Mouse (Mus musculus): ENCODE measurements around the gene Hspa1b. TPM values are rescaled to one million over a fixed set of nuclear protein-coding genes. Genes with fewer than 3 reads are reported as not detected.

The Hspa1b gene
- polyA plus RNA-seq (2014; fragmentation: Illumina TruSeq; extraction: RNeasy Lipid Tissue Mini Kit (QIAGEN cat#74804); ENCODE audit: low replicate concordance), result 1.3 TPM

DNA sequence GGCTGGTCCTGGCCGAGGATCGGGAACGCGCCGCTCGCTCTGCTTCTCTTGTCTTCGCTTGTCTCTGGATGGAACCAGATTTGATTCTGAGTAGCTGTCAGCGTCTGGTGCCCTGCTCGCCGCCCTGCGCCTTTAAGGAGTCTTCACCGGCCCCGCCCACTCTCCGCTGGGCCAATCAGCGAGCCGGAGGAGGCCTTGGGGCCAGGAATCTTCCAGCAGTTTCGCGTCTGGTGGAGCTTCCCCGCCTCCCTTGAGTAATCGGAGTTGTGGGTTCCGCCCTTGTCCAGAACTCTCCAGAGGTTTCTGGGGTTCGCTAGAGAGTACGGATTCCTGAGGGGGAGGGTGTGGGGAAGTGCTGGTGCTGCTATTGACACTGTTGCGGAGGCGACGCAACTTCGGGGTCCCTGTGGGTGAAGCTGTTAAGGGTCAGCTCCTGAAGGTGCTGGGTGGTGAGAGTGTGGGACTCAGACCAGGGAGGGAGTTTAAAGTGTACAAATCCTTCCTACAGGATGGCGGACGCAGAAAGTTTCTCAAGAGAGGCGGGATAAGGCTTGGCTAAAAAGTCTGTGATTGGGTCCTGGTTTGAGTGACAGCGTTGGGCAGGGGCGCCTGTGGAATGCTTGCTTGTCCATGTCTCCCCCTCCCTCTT is at the start of gene Hspa1b:
TSS of gene Hspa1b (minus strand) at position 109 of the 649 bp plus-strand sequence.

GRCm38 (mm10) chr17:35000717-35001451 is 41.8 kb upstream of the Hspa1b start, which contains the start of gene Vars:
Vars (plus strand) TSS chr17:35000987.

DNA sequence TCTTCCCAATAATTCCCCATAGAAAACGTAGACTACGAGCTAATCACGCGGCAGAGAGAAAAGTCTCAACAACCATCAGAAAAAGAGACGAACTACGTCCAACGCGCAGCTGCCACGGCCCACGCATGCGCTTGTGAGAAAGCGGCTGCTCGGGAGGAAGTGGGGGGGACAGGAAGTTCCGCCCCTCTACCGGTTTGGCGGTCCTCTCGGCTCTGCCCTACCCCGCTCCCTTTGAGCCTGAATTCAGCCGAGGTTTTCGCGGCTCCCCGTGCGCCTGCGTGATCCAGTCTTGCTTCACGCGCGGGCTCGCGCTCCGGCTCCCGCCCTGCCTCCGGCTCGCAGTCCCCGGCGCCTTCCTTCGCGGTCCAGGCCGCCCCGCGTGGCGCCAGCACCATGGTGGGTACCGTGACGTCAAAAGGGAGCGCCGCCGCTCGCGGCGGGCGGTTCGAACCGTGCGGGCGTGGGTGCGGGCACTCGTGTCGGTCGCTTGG is 22.7 kb upstream of the Hspa1b start, which contains the start of gene Lsm2:
TSS of gene Lsm2 (plus strand) at position 173 of the 491 bp plus-strand sequence.

GRCm38 (mm10) chr17:34972069-34972749 is 13.2 kb upstream of the Hspa1b start, which contains the start of the genes Hspa1a and Hspa1l:
Hspa1a (minus strand) TSS chr17:34972156.
Hspa1l (plus strand) TSS chr17:34972703.

GRCm38 (mm10) chr17:34969822-34970221 is 10.8 kb upstream of the Hspa1b start, which contains the start of gene Gm20481:
Gm20481 (plus strand) TSS chr17:34969912.

DNA sequence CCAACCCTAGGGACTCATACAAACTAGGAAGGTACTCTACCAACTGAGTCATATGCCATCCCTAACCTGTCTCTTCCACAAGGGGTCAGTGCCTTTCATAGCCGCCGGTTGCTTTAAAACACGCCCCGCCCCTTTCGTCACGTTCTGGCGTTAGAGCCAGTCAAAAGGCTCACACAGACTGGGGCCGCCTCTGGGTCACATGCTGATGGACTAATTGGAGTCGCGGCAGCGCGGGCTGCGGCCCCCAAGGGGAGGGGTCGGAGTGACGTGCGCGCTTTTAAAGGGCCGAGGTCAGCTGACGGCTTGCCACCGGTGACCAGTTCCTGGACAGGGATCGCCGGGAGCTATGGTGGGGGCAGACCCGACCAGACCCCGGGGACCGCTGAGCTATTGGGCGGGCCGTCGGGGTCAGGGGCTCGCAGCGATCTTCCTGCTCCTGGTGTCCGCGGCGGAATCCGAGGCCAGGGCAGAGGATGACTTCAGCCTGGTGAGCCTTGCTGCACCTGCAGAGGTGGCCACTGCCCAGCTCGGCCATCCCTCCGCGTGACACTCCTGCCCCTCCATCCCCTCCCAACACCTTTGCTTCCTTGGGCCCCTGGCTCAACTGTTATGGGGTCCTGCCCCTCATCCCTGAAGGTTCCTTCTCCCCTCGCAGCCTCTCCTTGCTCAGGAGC is 27.8 kb downstream of the Hspa1b start, which contains the start of gene Neu1:
TSS of gene Neu1 (plus strand) at position 193 of the 674 bp plus-strand sequence.

DNA sequence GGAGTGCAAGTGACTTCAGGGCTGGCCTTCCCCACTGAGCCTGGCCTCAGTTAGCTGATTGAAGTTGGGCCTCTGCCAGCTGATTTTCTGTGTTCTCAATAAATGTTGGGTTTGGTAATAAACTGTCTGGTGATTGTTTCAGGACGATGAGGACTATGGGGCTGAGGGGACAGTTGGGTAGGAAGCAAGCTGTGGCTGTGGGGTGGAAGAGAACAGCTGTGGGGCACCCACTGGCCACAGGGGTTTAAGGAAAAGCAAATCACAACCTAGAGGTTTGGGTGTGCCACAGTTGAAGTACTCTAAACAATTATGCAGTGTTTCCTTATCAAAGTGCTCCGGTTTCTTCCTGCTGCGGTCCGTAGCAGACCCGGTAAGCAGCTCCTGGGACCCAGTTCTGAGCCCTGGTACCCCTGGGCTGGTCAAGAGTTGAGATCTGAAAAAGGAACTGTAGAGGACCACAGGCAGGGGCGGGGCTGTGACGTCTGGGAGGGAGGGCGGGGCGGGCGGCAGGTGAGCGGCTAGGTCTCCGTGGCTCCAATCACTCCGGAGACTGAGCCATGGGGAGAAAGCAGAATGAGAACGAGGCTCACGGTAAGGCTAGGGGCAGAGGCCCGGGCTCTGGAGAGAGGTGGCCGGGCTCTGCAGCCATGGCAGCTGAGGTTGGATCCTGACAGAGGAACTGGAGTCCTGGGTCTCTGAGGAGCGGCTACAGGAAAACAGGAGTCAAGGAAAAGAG is 44.9 kb downstream of the Hspa1b start, which contains the start of gene Slc44a4:
TSS of gene Slc44a4 (plus strand) at position 537 of the 736 bp plus-strand sequence.

Other genes starting within 250 kb of the Hspa1b start
- gene C4b, start 215.4 kb downstream of the Hspa1b start, polyA plus RNA-seq (2014; fragmentation: Illumina TruSeq; extraction: RNeasy Lipid Tissue Mini Kit (QIAGEN cat#74804); ENCODE audit: low replicate concordance), result 0.19 TPM
- not detected for gene Cyp21a1, start 154.7 kb downstream of the Hspa1b start, polyA plus RNA-seq (2014; fragmentation: Illumina TruSeq; extraction: RNeasy Lipid Tissue Mini Kit (QIAGEN cat#74804); ENCODE audit: low replicate concordance)
- 17.0 TPM for gene Stk19, start 122.3 kb downstream of the Hspa1b start, polyA plus RNA-seq (2014; fragmentation: Illumina TruSeq; extraction: RNeasy Lipid Tissue Mini Kit (QIAGEN cat#74804); ENCODE audit: low replicate concordance)
- gene Dxo, start 122.2 kb downstream of the Hspa1b start, polyA plus RNA-seq (2014; fragmentation: Illumina TruSeq; extraction: RNeasy Lipid Tissue Mini Kit (QIAGEN cat#74804); ENCODE audit: low replicate concordance), result 1.6 TPM
- gene Skiv2l, start 109.0 kb downstream of the Hspa1b start, polyA plus RNA-seq (2014; fragmentation: Illumina TruSeq; extraction: RNeasy Lipid Tissue Mini Kit (QIAGEN cat#74804); ENCODE audit: low replicate concordance), result 4.8 TPM
- 0.41 TPM for gene Nelfe, start 108.8 kb downstream of the Hspa1b start, polyA plus RNA-seq (2014; fragmentation: Illumina TruSeq; extraction: RNeasy Lipid Tissue Mini Kit (QIAGEN cat#74804); ENCODE audit: low replicate concordance)
- 20.3 TPM for gene Cfb, start 96.7 kb downstream of the Hspa1b start, polyA plus RNA-seq (2014; fragmentation: Illumina TruSeq; extraction: RNeasy Lipid Tissue Mini Kit (QIAGEN cat#74804); ENCODE audit: low replicate concordance)
- gene Zbtb12, start 79.8 kb downstream of the Hspa1b start, polyA plus RNA-seq (2014; fragmentation: Illumina TruSeq; extraction: RNeasy Lipid Tissue Mini Kit (QIAGEN cat#74804); ENCODE audit: low replicate concordance), result 1.3 TPM
- 2.4 TPM for gene Gm20547, start 77.2 kb downstream of the Hspa1b start, polyA plus RNA-seq (2014; fragmentation: Illumina TruSeq; extraction: RNeasy Lipid Tissue Mini Kit (QIAGEN cat#74804); ENCODE audit: low replicate concordance)
- gene C2, start 61.0 kb downstream of the Hspa1b start, polyA plus RNA-seq (2014; fragmentation: Illumina TruSeq; extraction: RNeasy Lipid Tissue Mini Kit (QIAGEN cat#74804); ENCODE audit: low replicate concordance), result not detected
- gene Ehmt2, start 60.8 kb downstream of the Hspa1b start, polyA plus RNA-seq (2014; fragmentation: Illumina TruSeq; extraction: RNeasy Lipid Tissue Mini Kit (QIAGEN cat#74804); ENCODE audit: low replicate concordance), result 5.3 TPM
- gene Slc44a4, start 44.8 kb downstream of the Hspa1b start, polyA plus RNA-seq (2014; fragmentation: Illumina TruSeq; extraction: RNeasy Lipid Tissue Mini Kit (QIAGEN cat#74804); ENCODE audit: low replicate concordance), result 2.7 TPM
- gene Neu1, start 28.0 kb downstream of the Hspa1b start, polyA plus RNA-seq (2014; fragmentation: Illumina TruSeq; extraction: RNeasy Lipid Tissue Mini Kit (QIAGEN cat#74804); ENCODE audit: low replicate concordance), result 3.6 TPM
- gene Gm20481, start 10.7 kb upstream of the Hspa1b start, polyA plus RNA-seq (2014; fragmentation: Illumina TruSeq; extraction: RNeasy Lipid Tissue Mini Kit (QIAGEN cat#74804); ENCODE audit: low replicate concordance), result not detected
- gene Hspa1a, start 12.9 kb upstream of the Hspa1b start, polyA plus RNA-seq (2014; fragmentation: Illumina TruSeq; extraction: RNeasy Lipid Tissue Mini Kit (QIAGEN cat#74804); ENCODE audit: low replicate concordance), result 0.52 TPM
- not detected for gene Hspa1l, start 13.5 kb upstream of the Hspa1b start, polyA plus RNA-seq (2014; fragmentation: Illumina TruSeq; extraction: RNeasy Lipid Tissue Mini Kit (QIAGEN cat#74804); ENCODE audit: low replicate concordance)
- 12.4 TPM for gene Lsm2, start 22.6 kb upstream of the Hspa1b start, polyA plus RNA-seq (2014; fragmentation: Illumina TruSeq; extraction: RNeasy Lipid Tissue Mini Kit (QIAGEN cat#74804); ENCODE audit: low replicate concordance)
- 0.37 TPM for gene Vars, start 41.7 kb upstream of the Hspa1b start, polyA plus RNA-seq (2014; fragmentation: Illumina TruSeq; extraction: RNeasy Lipid Tissue Mini Kit (QIAGEN cat#74804); ENCODE audit: low replicate concordance)
- gene Vwa7, start 57.3 kb upstream of the Hspa1b start, polyA plus RNA-seq (2014; fragmentation: Illumina TruSeq; extraction: RNeasy Lipid Tissue Mini Kit (QIAGEN cat#74804); ENCODE audit: low replicate concordance), result 0.11 TPM
- not detected for gene Sapcd1, start 68.8 kb upstream of the Hspa1b start, polyA plus RNA-seq (2014; fragmentation: Illumina TruSeq; extraction: RNeasy Lipid Tissue Mini Kit (QIAGEN cat#74804); ENCODE audit: low replicate concordance)
- 0.93 TPM for gene Msh5, start 87.5 kb upstream of the Hspa1b start, polyA plus RNA-seq (2014; fragmentation: Illumina TruSeq; extraction: RNeasy Lipid Tissue Mini Kit (QIAGEN cat#74804); ENCODE audit: low replicate concordance)
- gene Clic1, start 90.7 kb upstream of the Hspa1b start, polyA plus RNA-seq (2014; fragmentation: Illumina TruSeq; extraction: RNeasy Lipid Tissue Mini Kit (QIAGEN cat#74804); ENCODE audit: low replicate concordance), result 31.3 TPM
- gene Ddah2, start 99.8 kb upstream of the Hspa1b start, polyA plus RNA-seq (2014; fragmentation: Illumina TruSeq; extraction: RNeasy Lipid Tissue Mini Kit (QIAGEN cat#74804); ENCODE audit: low replicate concordance), result not detected
- not detected for gene Ly6g6c, start 106.2 kb upstream of the Hspa1b start, polyA plus RNA-seq (2014; fragmentation: Illumina TruSeq; extraction: RNeasy Lipid Tissue Mini Kit (QIAGEN cat#74804); ENCODE audit: low replicate concordance)
- 0.59 TPM for gene Mpig6b, start 106.9 kb upstream of the Hspa1b start, polyA plus RNA-seq (2014; fragmentation: Illumina TruSeq; extraction: RNeasy Lipid Tissue Mini Kit (QIAGEN cat#74804); ENCODE audit: low replicate concordance)
- gene Ly6g6e, start 117.7 kb upstream of the Hspa1b start, polyA plus RNA-seq (2014; fragmentation: Illumina TruSeq; extraction: RNeasy Lipid Tissue Mini Kit (QIAGEN cat#74804); ENCODE audit: low replicate concordance), result not detected
- not detected for gene Ly6g6d, start 118.8 kb upstream of the Hspa1b start, polyA plus RNA-seq (2014; fragmentation: Illumina TruSeq; extraction: RNeasy Lipid Tissue Mini Kit (QIAGEN cat#74804); ENCODE audit: low replicate concordance)
- not detected for gene Ly6g6f, start 126.4 kb upstream of the Hspa1b start, polyA plus RNA-seq (2014; fragmentation: Illumina TruSeq; extraction: RNeasy Lipid Tissue Mini Kit (QIAGEN cat#74804); ENCODE audit: low replicate concordance)
- gene Abhd16a, start 130.0 kb upstream of the Hspa1b start, polyA plus RNA-seq (2014; fragmentation: Illumina TruSeq; extraction: RNeasy Lipid Tissue Mini Kit (QIAGEN cat#74804); ENCODE audit: low replicate concordance), result 3.7 TPM
- not detected for gene Ly6g5c, start 149.0 kb upstream of the Hspa1b start, polyA plus RNA-seq (2014; fragmentation: Illumina TruSeq; extraction: RNeasy Lipid Tissue Mini Kit (QIAGEN cat#74804); ENCODE audit: low replicate concordance)
- gene Ly6g5b, start 156.2 kb upstream of the Hspa1b start, polyA plus RNA-seq (2014; fragmentation: Illumina TruSeq; extraction: RNeasy Lipid Tissue Mini Kit (QIAGEN cat#74804); ENCODE audit: low replicate concordance), result not detected
- 2.3 TPM for gene Gpank1, start 162.2 kb upstream of the Hspa1b start, polyA plus RNA-seq (2014; fragmentation: Illumina TruSeq; extraction: RNeasy Lipid Tissue Mini Kit (QIAGEN cat#74804); ENCODE audit: low replicate concordance)
- 112 TPM for gene Csnk2b, start 162.8 kb upstream of the Hspa1b start, polyA plus RNA-seq (2014; fragmentation: Illumina TruSeq; extraction: RNeasy Lipid Tissue Mini Kit (QIAGEN cat#74804); ENCODE audit: low replicate concordance)
- gene D17H6S53E, start 167.1 kb upstream of the Hspa1b start, polyA plus RNA-seq (2014; fragmentation: Illumina TruSeq; extraction: RNeasy Lipid Tissue Mini Kit (QIAGEN cat#74804); ENCODE audit: low replicate concordance), result 1.7 TPM
- not detected for gene Apom, start 172.8 kb upstream of the Hspa1b start, polyA plus RNA-seq (2014; fragmentation: Illumina TruSeq; extraction: RNeasy Lipid Tissue Mini Kit (QIAGEN cat#74804); ENCODE audit: low replicate concordance)
- gene Bag6, start 175.9 kb upstream of the Hspa1b start, polyA plus RNA-seq (2014; fragmentation: Illumina TruSeq; extraction: RNeasy Lipid Tissue Mini Kit (QIAGEN cat#74804); ENCODE audit: low replicate concordance), result 9.2 TPM
- 7.5 TPM for gene Prrc2a, start 205.7 kb upstream of the Hspa1b start, polyA plus RNA-seq (2014; fragmentation: Illumina TruSeq; extraction: RNeasy Lipid Tissue Mini Kit (QIAGEN cat#74804); ENCODE audit: low replicate concordance)
- gene Aif1, start 216.8 kb upstream of the Hspa1b start, polyA plus RNA-seq (2014; fragmentation: Illumina TruSeq; extraction: RNeasy Lipid Tissue Mini Kit (QIAGEN cat#74804); ENCODE audit: low replicate concordance), result 8.4 TPM
- gene Lst1, start 229.2 kb upstream of the Hspa1b start, polyA plus RNA-seq (2014; fragmentation: Illumina TruSeq; extraction: RNeasy Lipid Tissue Mini Kit (QIAGEN cat#74804); ENCODE audit: low replicate concordance), result not detected
- not detected for gene Ltb, start 235.2 kb upstream of the Hspa1b start, polyA plus RNA-seq (2014; fragmentation: Illumina TruSeq; extraction: RNeasy Lipid Tissue Mini Kit (QIAGEN cat#74804); ENCODE audit: low replicate concordance)
- not detected for gene Tnf, start 242.8 kb upstream of the Hspa1b start, polyA plus RNA-seq (2014; fragmentation: Illumina TruSeq; extraction: RNeasy Lipid Tissue Mini Kit (QIAGEN cat#74804); ENCODE audit: low replicate concordance)
- not detected for gene Lta, start 246.1 kb upstream of the Hspa1b start, polyA plus RNA-seq (2014; fragmentation: Illumina TruSeq; extraction: RNeasy Lipid Tissue Mini Kit (QIAGEN cat#74804); ENCODE audit: low replicate concordance)

All from small intestine, adult 10 weeks (tissue).